Mouse (Mus musculus) forebrain, embryonic 13.5 days (tissue): ENCODE data around the gene Il1rap. TPM values are rescaled to one million over a fixed set of nuclear protein-coding genes. Genes with fewer than 3 reads are reported as not detected.

Source experiments
- ATAC-seq: fragments of 200-750 bp; cut with Nextera tagmentation; 2 replicates; pipeline ENCODE4 v1.8.0; 2017
- H3K27ac ChIP-seq: fragments of 300-500 bp; sonication (generic); 2 replicates; pipeline ENCODE4 v1.5.1; 2015; ENCODE audit warnings: inconsistent platforms, mild to moderate bottlenecking, moderate library complexity
- H3K27me3 ChIP-seq: fragments of 300-500 bp; sonication (generic); 2 replicates; pipeline ENCODE4 v1.6.1; 2015; ENCODE audit warnings: mild to moderate bottlenecking, inconsistent platforms
- H3K36me3 ChIP-seq: fragments of 300-500 bp; sonication (generic); 2 replicates; pipeline ENCODE4 v1.6.1; 2015; ENCODE audit warnings: mild to moderate bottlenecking, inconsistent platforms; ENCODE audit not compliant: poor library complexity, severe bottlenecking
- H3K4me1 ChIP-seq: fragments of 300-500 bp; sonication (generic); 2 replicates; pipeline ENCODE4 v1.6.1; 2015; ENCODE audit warnings: inconsistent platforms
- H3K4me2 ChIP-seq: fragments of 300-500 bp; sonication (generic); 2 replicates; pipeline ENCODE4 v1.6.1; 2015; ENCODE audit warnings: inconsistent platforms, mild to moderate bottlenecking, moderate library complexity
- H3K4me3 ChIP-seq: fragments of 300-500 bp; sonication (generic); 2 replicates; pipeline ENCODE4 v1.5.1; 2015; ENCODE audit warnings: mild to moderate bottlenecking, inconsistent platforms
- H3K9ac ChIP-seq: fragments of 300-500 bp; sonication (generic); 2 replicates; pipeline ENCODE4 v1.6.1; 2015; ENCODE audit warnings: mild to moderate bottlenecking, inconsistent platforms
- H3K9me3 ChIP-seq: fragments of 300-500 bp; sonication (generic); replicated peaks from 2 replicates; pipeline ENCODE4 v1.6.1; 2016; ENCODE audit warnings: inconsistent platforms
- WGBS: fragments of 180-500 bp; shearing (Covaris S2); methylation state at CpG from one replicate; pipeline ENCODE4 v1.1.7; 2015; 5-methylcytosine and 5-hydroxymethylcytosine counted together
- polyA plus RNA-seq: library from polyadenylated mRNA; unstranded; fragments of >200 nt; fragmentation: Nextera tagmentation; extraction: Ambion mirVana; gene quantifications from 2 replicates; pipeline ENCODE4 v1.2.1, GENCODE M21; 2015

Il1rap gene
- polyA plus RNA-seq, 1 experiment from 2014 or later = 2.6 TPM

- WGBS = 17% methylated on average over 1 of the region's 1 CpGs
- H3K27ac ChIP-seq = no peak overlapping the region
- peak; percentile 67 for ATAC-seq
Observed at GRCm38 (mm10) chr16:26777132-26777531, 195.6 kb downstream of the Il1rap start.

More at GRCm38 (mm10) chr16:26777132-26777531, 195.6 kb downstream of the Il1rap start:
- Histone ChIP-seq H3K4me1 (no peaks in the 10 kb centered on the region), H3K4me3 (no peak overlapping the region), H3K36me3 (no peaks in the 10 kb centered on the region), H3K4me2 (no peak overlapping the region), H3K9ac (no peak overlapping the region), H3K9me3 (no peaks in the 10 kb centered on the region), H3K27me3 (no peaks in the 10 kb centered on the region)

Other genes starting within 250 kb of the Il1rap start
- 2.1 and 2.6 TPM in 2 replicates for gene Cldn1, start 209.9 kb upstream of the Il1rap start, polyA plus RNA-seq
- gene Cldn16, start 118.6 kb upstream of the Il1rap start, polyA plus RNA-seq = not detected in 2 replicates
- not detected in 2 replicates for gene Tmem207, start 54.9 kb upstream of the Il1rap start, polyA plus RNA-seq